Mouse (Mus musculus) liver, embryonic 14.5 days (tissue): Measurements from ENCODE around the gene Aox4. TPM values are rescaled to one million over a fixed set of nuclear protein-coding genes. Genes with fewer than 3 reads are reported as not detected.

Experiments used
- ATAC-seq: fragments of 200-750 bp; cut with Nextera tagmentation; 2 replicates; pipeline ENCODE4 v1.8.0; 2017; ENCODE audit warnings: moderate number of reproducible peaks, mild to moderate bottlenecking, moderate library complexity; ENCODE audit not compliant: insufficient read depth
- DNase-seq, 3 experiments: peaks; one replicate each; pipeline ENCODE4 v3.0.0-alpha.2; 2012 to 2013; ENCODE audit warnings: low read depth in 3 of 3, low spot score in 3 of 3
- H3K27ac ChIP-seq: fragments of 300-500 bp; sonication (generic); 2 replicates; pipeline ENCODE4 v1.5.1; 2014; ENCODE audit warnings: moderate library complexity, mild to moderate bottlenecking, control low read depth, inconsistent platforms
- H3K27me3 ChIP-seq: fragments of 300-500 bp; sonication (generic); 2 replicates; pipeline ENCODE4 v1.6.1; 2014; ENCODE audit warnings: mild to moderate bottlenecking, low read length, moderate library complexity; ENCODE audit not compliant: control insufficient read depth, insufficient read depth
- H3K36me3 ChIP-seq: fragments of 300-500 bp; sonication (generic); replicated peaks from 2 replicates; pipeline ENCODE4 v1.6.1; 2014; ENCODE audit warnings: low read depth; ENCODE audit not compliant: control insufficient read depth, insufficient read depth
- H3K4me1 ChIP-seq, 2 experiments: fragments of 200-500 bp in 1 of 2; fragments of 300-500 bp in 1 of 2; sonication (generic) in 1 of 2; replicated peaks; 2 replicates each; pipeline ENCODE4 v1.6.1; 2012 to 2014; ENCODE audit warnings: antibody characterized with exemption in 1 of 2, inconsistent platforms in 1 of 2, low read length in 1 of 2; ENCODE audit not compliant: control insufficient read depth in 2 of 2, insufficient read depth in 2 of 2
- H3K4me2 ChIP-seq: fragments of 300-500 bp; sonication (generic); 2 replicates; pipeline ENCODE4 v1.6.1; 2014; ENCODE audit warnings: low read depth, mild to moderate bottlenecking, control low read depth, moderate library complexity
- H3K4me3 ChIP-seq, 2 experiments: fragments of 200-500 bp in 1 of 2; fragments of 300-500 bp in 1 of 2; sonication (generic) in 1 of 2; 2 replicates each; pipeline ENCODE4 v1.5.1; 2012 to 2014; ENCODE audit warnings: low read depth in 2 of 2, low read length in 2 of 2, mild to moderate bottlenecking in 2 of 2, control low read depth in 1 of 2, inconsistent platforms in 1 of 2, moderate library complexity in 1 of 2; ENCODE audit not compliant: insufficient read depth in 1 of 2
- H3K9ac ChIP-seq: fragments of 300-500 bp; sonication (generic); replicated peaks from 2 replicates; pipeline ENCODE4 v1.6.1; 2014; ENCODE audit warnings: mild to moderate bottlenecking, control low read depth, moderate library complexity
- H3K9me3 ChIP-seq: fragments of 300-500 bp; sonication (generic); 2 replicates; pipeline ENCODE4 v1.6.1; 2016; ENCODE audit warnings: low read length, mixed read lengths; ENCODE audit not compliant: control insufficient read depth
- CTCF ChIP-seq: IDR thresholded peaks from 2 replicates; pipeline ENCODE4 v1.5.1; 2016; ENCODE audit warnings: antibody characterized with exemption, low read depth, control low read depth
- EP300 ChIP-seq: IDR thresholded peaks from 2 replicates; pipeline ENCODE4 v1.6.1; 2016; ENCODE audit warnings: antibody characterized with exemption, low read depth
- WGBS: fragments of 180-500 bp; shearing (Covaris S2); extraction: QIAGEN DNeasy Blood & Tissue Kit; methylation state at CpG from one replicate; pipeline ENCODE4 v1.1.7; 2014; ENCODE audit not compliant: insufficient replicate concordance; 5-methylcytosine and 5-hydroxymethylcytosine counted together
- polyA plus RNA-seq, 2 experiments: library from polyadenylated mRNA; depleted of rRNA in 1 of 2; stranded (reverse) in 1 of 2; unstranded in 1 of 2; fragments of >200 nt; fragmentation: Nextera tagmentation in 1 of 2; extraction: Ambion mirVana in 1 of 2; gene quantifications; 2 replicates each; pipeline versions ENCODE4 v1.2.1 to v1.2.3; 2012 to 2014

Aox4 gene
- polyA plus RNA-seq, 2 experiments, result 0.10 to 0.22 TPM

- DNase-seq, result no peak
- ATAC-seq, result no peak
- no peak overlapping the region for H3K4me3 ChIP-seq
- H3K4me1 ChIP-seq, result no peaks in the 10 kb centered on the region
- TF ChIP-seq CTCF (no peak), EP300 (no peak)
- no peak overlapping the region for H3K27ac ChIP-seq
- H3K36me3 ChIP-seq, result no peaks in the 10 kb centered on the region
- H3K9ac ChIP-seq, result no peak overlapping the region
- H3K9me3 ChIP-seq, result no peaks in the 10 kb centered on the region
- H3K4me2 ChIP-seq, result no peak overlapping the region
- H3K27me3 ChIP-seq, result no peaks in the 10 kb centered on the region
- 29% methylated on average over 9 of the region's 9 CpGs for WGBS
Measured at GRCm38 (mm10) chr1:58275879-58276278, 65.7 kb downstream of the Aox4 start.

GRCm38 (mm10) chr1:58278026-58278425, 67.8 kb downstream of the Aox4 start, which contains the start of gene Aox2:
TSS of gene Aox2 (plus strand) at chr1:58278326.
- no peaks in the 10 kb centered on the region for H3K9me3 ChIP-seq
- no peak within 1 kb of the TSS for H3K4me3 ChIP-seq
- ATAC-seq (no peak), DNase-seq (no peak)
- H3K27me3 ChIP-seq, result no peaks in the 10 kb centered on the region
- no peak within 1 kb of the TSS for H3K27ac ChIP-seq
- H3K36me3 ChIP-seq, result no peaks in the 10 kb centered on the region
- no peak for TF ChIP-seq EP300
- TF ChIP-seq CTCF, result no peak
- H3K4me1 ChIP-seq, result no peaks in the 10 kb centered on the region
- H3K4me2 ChIP-seq, result no peak within 1 kb of the TSS
- WGBS, result 47% methylated on average over 5 of the region's 5 CpGs
- H3K9ac ChIP-seq, result no peak within 1 kb of the TSS

GRCm38 (mm10) chr1:58278513-58278912, 68.3 kb downstream of the Aox4 start:
- H3K4me2 ChIP-seq, result no peak overlapping the region
- TF ChIP-seq CTCF (no peak), EP300 (no peak)
- no peaks in the 10 kb centered on the region for H3K27me3 ChIP-seq
- no peaks in the 10 kb centered on the region for H3K36me3 ChIP-seq
- no peak overlapping the region for H3K9ac ChIP-seq
- no peak overlapping the region for H3K4me3 ChIP-seq
- DNase-seq, result no peak
- no peaks in the 10 kb centered on the region for H3K4me1 ChIP-seq
- no peak overlapping the region for H3K27ac ChIP-seq
- no peak for ATAC-seq
- H3K9me3 ChIP-seq, result no peaks in the 10 kb centered on the region
- WGBS, result 51% methylated on average over 7 of the region's 7 CpGs

GRCm38 (mm10) chr1:58280381-58280780, 70.2 kb downstream of the Aox4 start:
- 55% methylated on average over 4 of the region's 4 CpGs for WGBS
- no peak overlapping the region for H3K4me3 ChIP-seq
- H3K36me3 ChIP-seq, result no peaks in the 10 kb centered on the region
- no peak for TF ChIP-seq EP300
- TF ChIP-seq CTCF, result no peak
- H3K4me1 ChIP-seq, result no peaks in the 10 kb centered on the region
- ATAC-seq (no peak), DNase-seq (no peak)
- H3K4me2 ChIP-seq, result no peak overlapping the region
- no peaks in the 10 kb centered on the region for H3K9me3 ChIP-seq
- H3K27ac ChIP-seq, result no peak overlapping the region
- no peak overlapping the region for H3K9ac ChIP-seq
- H3K27me3 ChIP-seq, result no peaks in the 10 kb centered on the region

GRCm38 (mm10) chr1:58280939-58281624, 70.9 kb downstream of the Aox4 start:
- Histone ChIP-seq H3K27ac (no peak overlapping the region), H3K4me2 (no peak overlapping the region), H3K9me3 (no peaks in the 10 kb centered on the region), H3K36me3 (no peaks in the 10 kb centered on the region), H3K27me3 (no peaks in the 10 kb centered on the region), H3K4me1 (no peaks in the 10 kb centered on the region), H3K4me3 (no peak overlapping the region), H3K9ac (no peak overlapping the region)
- ATAC-seq (no peak), DNase-seq (no peak)
- 69% methylated on average over 13 of the region's 13 CpGs for WGBS
- TF ChIP-seq EP300, result no peak
- no peak for TF ChIP-seq CTCF
